Mouse (Mus musculus): Measurements from ENCODE around the gene Cym. TPM values are rescaled to one million over a fixed set of nuclear protein-coding genes. Genes with fewer than 3 reads are reported as not detected.

The Cym gene
- polyA plus RNA-seq, 1 experiment from 2014 or later: 121 TPM

DNA sequence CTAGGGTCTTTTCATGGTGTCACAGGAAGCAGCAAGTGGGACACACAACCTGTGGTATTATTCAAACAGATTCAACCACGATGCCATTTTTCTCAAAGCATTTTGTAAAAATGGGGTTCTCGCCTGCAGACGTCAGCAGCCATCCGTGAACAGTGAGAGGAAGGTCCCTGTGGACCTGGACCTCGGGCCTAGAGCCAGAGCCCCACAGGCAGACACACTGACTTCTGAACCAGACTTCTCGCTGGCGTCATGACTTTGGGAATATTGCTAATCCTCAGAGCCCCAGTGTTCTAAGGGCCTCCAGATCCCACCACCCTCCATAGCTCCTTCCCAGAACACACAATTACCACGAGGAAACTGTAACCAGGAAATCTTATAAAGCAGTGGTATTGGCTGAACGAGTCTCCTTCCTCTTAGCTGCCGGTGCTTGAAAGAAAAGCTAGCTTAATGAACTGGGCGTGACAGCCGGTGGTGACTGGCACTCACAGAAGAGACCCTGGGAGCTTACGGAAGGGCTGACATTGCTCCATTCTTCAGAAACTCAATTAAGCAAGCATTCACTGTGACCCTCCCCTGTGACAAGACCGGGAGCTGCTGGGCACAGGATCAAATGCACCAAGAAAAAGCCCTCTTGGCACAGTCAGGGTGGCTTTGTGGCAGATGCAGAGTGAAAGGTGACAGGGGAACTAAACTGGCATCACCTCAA is 20.0 kb upstream of the Cym start:
- H3K27me3 ChIP-seq (replicated peaks; ENCODE audit: control insufficient read depth, insufficient read depth, low read length): no peaks in the 10 kb centered on the region
- no peak overlapping the region for H3K4me2 ChIP-seq (replicated peaks; ENCODE audit: low read depth)
- H3K9me3 ChIP-seq (ENCODE audit: control insufficient read depth): no peaks in the 10 kb centered on the region
- no peak overlapping the region for H3K4me3 ChIP-seq (ENCODE audit: low read depth, low read length)
- H3K9ac ChIP-seq (ENCODE audit: low read depth, low read length): no peak overlapping the region
- no peaks in the 10 kb centered on the region for H3K4me1 ChIP-seq (replicated peaks; ENCODE audit: control insufficient read depth, insufficient read depth, low read length)
- 50% methylated on average over 14 of the region's 14 CpGs for WGBS
- H3K27ac ChIP-seq (ENCODE audit: low read depth, low read length): no peak overlapping the region
- no peaks in the 10 kb centered on the region for H3K36me3 ChIP-seq (ENCODE audit: control insufficient read depth, insufficient read depth)
- no peak for ATAC-seq
- no peak for TF ChIP-seq CTCF (IDR thresholded peaks at IDR 0.05; ENCODE audit: low read depth)

DNA sequence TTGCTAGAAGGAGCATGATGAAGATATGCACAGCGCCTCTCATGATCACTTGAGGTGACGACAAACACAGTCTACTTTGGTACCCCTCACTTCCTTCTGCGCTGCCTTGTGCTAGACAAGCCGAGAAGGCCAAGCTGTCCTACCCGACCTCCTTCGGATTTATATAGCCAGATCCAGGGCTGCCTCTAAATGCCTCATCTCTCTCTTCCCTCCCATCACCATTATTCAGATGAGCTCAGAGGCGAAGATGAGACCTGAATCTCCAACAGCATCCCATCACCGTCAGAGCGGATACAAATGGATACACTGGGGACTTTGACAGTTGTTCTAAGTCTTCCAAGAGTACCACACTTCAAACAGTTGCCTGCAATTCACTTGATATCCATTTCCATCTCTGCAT is 18.1 kb upstream of the Cym start, which contains the start of gene Prok1:
Gene Prok1 (minus strand): TSS at position 101 of the 400 bp plus-strand sequence.
- no peak within 1 kb of the TSS for H3K4me2 ChIP-seq (replicated peaks; ENCODE audit: low read depth)
- no peak within 1 kb of the TSS for H3K4me3 ChIP-seq (ENCODE audit: low read depth, low read length)
- H3K9ac ChIP-seq (ENCODE audit: low read depth, low read length): no peak within 1 kb of the TSS
- no peak for ATAC-seq
- no peaks in the 10 kb centered on the region for H3K4me1 ChIP-seq (replicated peaks; ENCODE audit: control insufficient read depth, insufficient read depth, low read length)
- no peaks in the 10 kb centered on the region for H3K9me3 ChIP-seq (ENCODE audit: control insufficient read depth)
- WGBS: 88% methylated on average over 9 of the region's 9 CpGs
- no peaks in the 10 kb centered on the region for H3K36me3 ChIP-seq (ENCODE audit: control insufficient read depth, insufficient read depth)
- H3K27me3 ChIP-seq (replicated peaks; ENCODE audit: control insufficient read depth, insufficient read depth, low read length): no peaks in the 10 kb centered on the region
- no peak for TF ChIP-seq CTCF (IDR thresholded peaks at IDR 0.05; ENCODE audit: low read depth)
- H3K27ac ChIP-seq (ENCODE audit: low read depth, low read length): no peak within 1 kb of the TSS

DNA sequence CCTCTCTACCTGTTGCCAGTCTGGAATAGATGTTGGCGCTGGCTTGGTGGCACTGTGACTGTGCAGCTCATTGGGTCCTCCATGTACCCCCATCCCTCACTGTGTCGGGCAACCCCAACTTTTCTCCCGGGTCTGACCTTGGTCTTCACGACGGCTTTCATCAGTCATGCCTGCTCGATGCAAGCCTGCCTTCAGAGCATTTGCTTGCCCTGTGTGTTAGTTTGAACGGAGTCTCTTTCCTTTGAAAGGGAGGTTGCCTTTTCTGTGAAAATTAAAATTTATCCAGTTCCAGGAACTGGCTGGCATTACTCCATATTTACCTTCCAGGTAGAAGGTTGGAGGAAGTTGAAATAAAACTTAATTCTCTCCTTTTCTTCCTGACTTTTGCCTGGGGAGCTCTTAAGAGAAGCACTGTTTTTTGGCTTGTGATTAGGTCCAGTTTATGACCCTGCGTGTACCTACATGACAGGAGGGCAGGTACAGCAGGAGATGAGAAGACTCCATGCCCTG is 17.0 kb upstream of the Cym start:
- H3K9ac ChIP-seq (ENCODE audit: low read depth, low read length): no peak overlapping the region
- WGBS: 80% methylated on average over 8 of the region's 8 CpGs
- TF ChIP-seq CTCF (IDR thresholded peaks at IDR 0.05; ENCODE audit: low read depth): no peak
- H3K4me3 ChIP-seq (ENCODE audit: low read depth, low read length): no peak overlapping the region
- no peaks in the 10 kb centered on the region for H3K36me3 ChIP-seq (ENCODE audit: control insufficient read depth, insufficient read depth)
- H3K4me2 ChIP-seq (replicated peaks; ENCODE audit: low read depth): no peak overlapping the region
- H3K27me3 ChIP-seq (replicated peaks; ENCODE audit: control insufficient read depth, insufficient read depth, low read length): no peaks in the 10 kb centered on the region
- H3K9me3 ChIP-seq (ENCODE audit: control insufficient read depth): no peaks in the 10 kb centered on the region
- no peak overlapping the region for H3K27ac ChIP-seq (ENCODE audit: low read depth, low read length)
- ATAC-seq: no peak
- H3K4me1 ChIP-seq (replicated peaks; ENCODE audit: control insufficient read depth, insufficient read depth, low read length): no peaks in the 10 kb centered on the region

DNA sequence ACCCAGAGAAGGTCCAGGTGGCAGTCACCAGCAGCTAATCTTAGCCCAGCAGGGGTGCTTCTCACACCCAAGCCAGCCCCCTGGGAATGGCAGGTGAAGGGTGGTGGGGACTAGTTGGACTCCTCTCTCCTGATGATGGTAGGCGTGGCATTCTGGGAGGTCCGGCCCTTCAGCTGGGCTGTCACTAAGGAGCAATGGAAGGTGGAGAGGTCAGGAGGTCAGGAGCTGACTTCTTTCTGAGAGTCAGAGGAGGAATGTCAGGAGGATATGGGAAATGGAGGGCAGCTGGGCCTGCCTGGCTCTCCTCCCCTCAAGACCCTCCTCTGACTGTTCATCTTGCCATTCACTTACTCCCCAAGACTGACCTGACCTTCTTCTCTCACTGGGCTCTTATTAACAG is 16.5 kb upstream of the Cym start:
- 42% methylated on average over 2 of the region's 2 CpGs for WGBS
- H3K27me3 ChIP-seq (replicated peaks; ENCODE audit: control insufficient read depth, insufficient read depth, low read length): no peaks in the 10 kb centered on the region

DNA sequence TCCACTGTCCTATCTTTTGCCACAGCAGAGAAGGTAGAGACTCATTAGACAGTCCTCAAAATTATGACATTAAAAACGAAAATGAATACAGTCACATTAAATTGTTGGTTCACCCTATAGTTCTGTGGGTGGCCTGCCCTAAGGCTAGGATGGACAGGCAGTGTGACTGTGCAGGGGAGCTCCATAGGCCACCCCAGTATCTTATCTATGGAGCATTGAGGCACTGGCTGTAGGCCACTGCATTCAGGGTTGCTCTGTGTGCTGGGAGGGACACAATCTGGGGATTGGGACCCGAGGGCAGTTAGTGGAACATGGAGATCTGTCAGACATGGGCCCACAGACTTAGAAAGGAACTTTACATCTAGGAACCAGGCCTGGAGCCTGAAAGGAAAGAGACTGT is 12.4 kb upstream of the Cym start:
- no peaks in the 10 kb centered on the region for H3K36me3 ChIP-seq (ENCODE audit: control insufficient read depth, insufficient read depth)
- H3K9ac ChIP-seq (ENCODE audit: low read depth, low read length): no peak overlapping the region
- no peak overlapping the region for H3K27ac ChIP-seq (ENCODE audit: low read depth, low read length)
- H3K4me2 ChIP-seq (replicated peaks; ENCODE audit: low read depth): no peak overlapping the region
- no peaks in the 10 kb centered on the region for H3K9me3 ChIP-seq (ENCODE audit: control insufficient read depth)
- no peak overlapping the region for H3K4me3 ChIP-seq (ENCODE audit: low read depth, low read length)
- whole genome bisulfite sequencing: 35% methylated on average over 2 of the region's 2 CpGs
- no peaks in the 10 kb centered on the region for H3K27me3 ChIP-seq (replicated peaks; ENCODE audit: control insufficient read depth, insufficient read depth, low read length)
- no peaks in the 10 kb centered on the region for H3K4me1 ChIP-seq (replicated peaks; ENCODE audit: control insufficient read depth, insufficient read depth, low read length)
- TF ChIP-seq CTCF (IDR thresholded peaks at IDR 0.05; ENCODE audit: low read depth): no peak
- no peak for ATAC-seq

More for the DNA sequence above, 16.5 kb upstream of the Cym start:
- H3K4me1 ChIP-seq (replicated peaks; ENCODE audit: control insufficient read depth, insufficient read depth, low read length): no peaks in the 10 kb centered on the region
- no peak overlapping the region for H3K27ac ChIP-seq (ENCODE audit: low read depth, low read length)
- TF ChIP-seq CTCF (IDR thresholded peaks at IDR 0.05; ENCODE audit: low read depth): no peak
- H3K4me3 ChIP-seq (ENCODE audit: low read depth, low read length): no peak overlapping the region
- no peak overlapping the region for H3K9ac ChIP-seq (ENCODE audit: low read depth, low read length)
- no peak overlapping the region for H3K4me2 ChIP-seq (replicated peaks; ENCODE audit: low read depth)
- ATAC-seq: no peak
- H3K9me3 ChIP-seq (ENCODE audit: control insufficient read depth): no peaks in the 10 kb centered on the region
- H3K36me3 ChIP-seq (ENCODE audit: control insufficient read depth, insufficient read depth): no peaks in the 10 kb centered on the region

DNA sequence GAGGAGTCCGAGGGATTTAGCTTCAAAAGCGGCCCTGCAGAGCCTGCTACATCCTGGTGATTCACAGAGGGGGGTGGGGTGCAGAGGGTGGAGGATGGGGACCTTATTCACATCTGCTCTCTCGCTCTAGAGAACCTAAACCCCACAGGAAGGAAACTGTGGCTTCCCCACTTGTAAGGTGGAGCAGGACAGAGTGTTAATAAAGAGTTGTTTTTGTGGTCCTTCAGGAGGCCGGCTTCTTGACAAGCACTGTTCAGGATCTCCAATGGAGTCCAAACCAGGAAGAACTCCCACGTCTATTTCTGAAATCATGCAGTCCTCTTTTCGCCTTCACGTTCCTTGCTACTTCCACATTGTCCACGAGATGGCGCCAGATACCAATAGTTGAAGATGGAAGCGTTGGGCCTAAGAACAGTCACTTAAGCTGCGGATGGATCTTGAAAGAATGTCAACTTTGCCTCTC is 11.8 kb upstream of the Cym start:
- H3K9ac ChIP-seq (ENCODE audit: low read depth, low read length): no peak overlapping the region
- whole genome bisulfite sequencing: 8% methylated on average over 11 of the region's 11 CpGs
- H3K36me3 ChIP-seq (ENCODE audit: control insufficient read depth, insufficient read depth): no peaks in the 10 kb centered on the region
- ATAC-seq: no peak
- 0 out of 2 replicates have a peak overlapping the region, but pooled peaks have one; percentile 1 for H3K4me2 ChIP-seq (replicated peaks; ENCODE audit: low read depth)
- H3K4me1 ChIP-seq (replicated peaks; ENCODE audit: control insufficient read depth, insufficient read depth, low read length): no peaks in the 10 kb centered on the region
- TF ChIP-seq CTCF (IDR thresholded peaks at IDR 0.05; ENCODE audit: low read depth): peak; percentile 97
- H3K4me3 ChIP-seq (ENCODE audit: low read depth, low read length): no peak overlapping the region
- no peaks in the 10 kb centered on the region for H3K9me3 ChIP-seq (ENCODE audit: control insufficient read depth)
- H3K27me3 ChIP-seq (replicated peaks; ENCODE audit: control insufficient read depth, insufficient read depth, low read length): no peaks in the 10 kb centered on the region
- H3K27ac ChIP-seq (ENCODE audit: low read depth, low read length): no peak overlapping the region

All from intestine, postnatal 0 days (tissue).